Mouse (Mus musculus) kidney, embryonic 14.5 days (tissue): ENCODE results near the gene Abcc4. TPM values are rescaled to one million over a fixed set of nuclear protein-coding genes. Genes with fewer than 3 reads are reported as not detected.

Experiments
- ATAC-seq: fragments of 200-750 bp; cut with Nextera tagmentation; 2 replicates; pipeline ENCODE4 v1.8.0; 2017; ENCODE audit warnings: moderate number of reproducible peaks, mild to moderate bottlenecking, moderate TSS enrichment, moderate library complexity; ENCODE audit not compliant: low FRiP score, low TSS enrichment
- H3K27ac ChIP-seq: fragments of 300-500 bp; sonication (generic); 2 replicates; pipeline ENCODE4 v1.5.1; 2014; ENCODE audit warnings: low read depth, mild to moderate bottlenecking, low read length, moderate library complexity, mixed read lengths
- H3K27me3 ChIP-seq: fragments of 300-500 bp; sonication (generic); 2 replicates; pipeline ENCODE4 v1.6.1; 2014; ENCODE audit warnings: mild to moderate bottlenecking, low read length; ENCODE audit not compliant: control insufficient read depth, insufficient read depth
- H3K36me3 ChIP-seq: fragments of 300-500 bp; sonication (generic); 2 replicates; pipeline ENCODE4 v1.6.1; 2014; ENCODE audit warnings: low read length, mixed read lengths; ENCODE audit not compliant: control insufficient read depth, insufficient read depth
- H3K4me1 ChIP-seq: fragments of 300-500 bp; sonication (generic); 2 replicates; pipeline ENCODE4 v1.6.1; 2014; ENCODE audit warnings: low read length, mixed read lengths; ENCODE audit not compliant: control insufficient read depth, insufficient read depth
- H3K4me2 ChIP-seq: fragments of 300-500 bp; sonication (generic); replicated peaks from 2 replicates; pipeline ENCODE4 v1.6.1; 2014; ENCODE audit warnings: low read depth, mild to moderate bottlenecking, low read length
- H3K4me3 ChIP-seq: fragments of 300-500 bp; sonication (generic); 2 replicates; pipeline ENCODE4 v1.5.1; 2014; ENCODE audit warnings: mild to moderate bottlenecking, low read length
- H3K9ac ChIP-seq: fragments of 300-500 bp; sonication (generic); 2 replicates; pipeline ENCODE4 v1.6.1; 2014; ENCODE audit warnings: low read depth, mild to moderate bottlenecking, low read length, moderate library complexity
- H3K9me3 ChIP-seq: fragments of 300-500 bp; sonication (generic); 2 replicates; pipeline ENCODE4 v1.6.1; 2016; ENCODE audit warnings: low read length; ENCODE audit not compliant: control insufficient read depth
- WGBS: fragments of 180-500 bp; shearing (Covaris S2); extraction: QIAGEN DNeasy Blood & Tissue Kit; methylation state at CpG from one replicate; pipeline ENCODE4 v1.1.7; 2014; 5-methylcytosine and 5-hydroxymethylcytosine counted together
- polyA plus RNA-seq: library from polyadenylated mRNA; unstranded; fragments of >200 nt; fragmentation: Nextera tagmentation; extraction: Ambion mirVana; gene quantifications from 2 replicates; pipeline ENCODE4 v1.2.1, GENCODE M21; 2014

Gene Abcc4
- polyA plus RNA-seq, 1 experiment from 2014 or later, result 12.2 TPM

GRCm38 (mm10) chr14:118507829-118508228 lies 198.2 kb downstream of the Abcc4 start:
- H3K36me3 ChIP-seq, result no peaks in the 10 kb centered on the region
- no peak overlapping the region for H3K4me2 ChIP-seq
- WGBS, result 69% methylated on average over 14 of the region's 14 CpGs
- ATAC-seq, result no peak
- no peak overlapping the region for H3K9ac ChIP-seq
- no peaks in the 10 kb centered on the region for H3K27me3 ChIP-seq
- no peaks in the 10 kb centered on the region for H3K9me3 ChIP-seq
- no peak overlapping the region for H3K27ac ChIP-seq
- H3K4me1 ChIP-seq, result 0 out of 2 replicates have a peak, but pooled peaks cover 4% of the 10 kb centered on the region
- H3K4me3 ChIP-seq, result no peak overlapping the region

- no peaks in the 10 kb centered on the region for H3K27me3 ChIP-seq
- H3K9me3 ChIP-seq, result no peaks in the 10 kb centered on the region
- ATAC-seq, result peak; percentile 60
- 56% methylated on average over 14 of the region's 14 CpGs for WGBS
- H3K4me1 ChIP-seq, result 0 out of 2 replicates have a peak, but pooled peaks cover 4% of the 10 kb centered on the region
- H3K27ac ChIP-seq, result no peak overlapping the region
- no peaks in the 10 kb centered on the region for H3K36me3 ChIP-seq
- no peak overlapping the region for H3K9ac ChIP-seq
- H3K4me3 ChIP-seq, result no peak overlapping the region
- H3K4me2 ChIP-seq, result no peak overlapping the region
Measured at GRCm38 (mm10) chr14:118506591-118507146, 199.3 kb downstream of the Abcc4 start.

- no peak overlapping the region for H3K4me2 ChIP-seq
- H3K9me3 ChIP-seq, result no peaks in the 10 kb centered on the region
- H3K9ac ChIP-seq, result no peak overlapping the region
- H3K4me3 ChIP-seq, result no peak overlapping the region
- H3K27ac ChIP-seq, result no peak overlapping the region
- WGBS, result 50% methylated on average over 2 of the region's 2 CpGs
- no peaks in the 10 kb centered on the region for H3K4me1 ChIP-seq
- no peaks in the 10 kb centered on the region for H3K36me3 ChIP-seq
- ATAC-seq, result no peak
- no peaks in the 10 kb centered on the region for H3K27me3 ChIP-seq
Measured at GRCm38 (mm10) chr14:118496767-118497166, 209.3 kb downstream of the Abcc4 start.

GRCm38 (mm10) chr14:118495458-118495857 lies 210.6 kb downstream of the Abcc4 start:
- WGBS, result 81% methylated on average over 2 of the region's 2 CpGs
- Histone ChIP-seq H3K4me1 (no peaks in the 10 kb centered on the region), H3K9ac (no peak overlapping the region), H3K27me3 (no peaks in the 10 kb centered on the region), H3K4me2 (no peak overlapping the region), H3K4me3 (no peak overlapping the region), H3K27ac (no peak overlapping the region), H3K36me3 (no peaks in the 10 kb centered on the region), H3K9me3 (no peaks in the 10 kb centered on the region)
- no peak for ATAC-seq

GRCm38 (mm10) chr14:118491708-118492107 lies 214.3 kb downstream of the Abcc4 start:
- no peak for ATAC-seq
- no peak overlapping the region for H3K4me2 ChIP-seq

GRCm38 (mm10) chr14:118491300-118491699 lies 214.7 kb downstream of the Abcc4 start:
- no peak overlapping the region; the same call in 1 of the 2 replicates for H3K4me2 ChIP-seq

More at GRCm38 (mm10) chr14:118491708-118492107, 214.3 kb downstream of the Abcc4 start:
- no peaks in the 10 kb centered on the region for H3K27me3 ChIP-seq
- H3K9me3 ChIP-seq, result no peaks in the 10 kb centered on the region
- no peak overlapping the region for H3K27ac ChIP-seq
- H3K4me3 ChIP-seq, result no peak overlapping the region
- no peaks in the 10 kb centered on the region for H3K4me1 ChIP-seq
- 87% methylated on average over 6 of the region's 6 CpGs for WGBS
- no peak overlapping the region for H3K9ac ChIP-seq
- no peaks in the 10 kb centered on the region for H3K36me3 ChIP-seq

GRCm38 (mm10) chr14:118490525-118490924 lies 215.5 kb downstream of the Abcc4 start:
- 78% methylated on average over 7 of the region's 7 CpGs for WGBS
- no peaks in the 10 kb centered on the region for H3K27me3 ChIP-seq
- no peak overlapping the region for H3K4me2 ChIP-seq
- no peaks in the 10 kb centered on the region for H3K9me3 ChIP-seq
- H3K4me1 ChIP-seq, result no peaks in the 10 kb centered on the region
- H3K9ac ChIP-seq, result no peak overlapping the region
- H3K36me3 ChIP-seq, result no peaks in the 10 kb centered on the region
- ATAC-seq, result no peak
- no peak overlapping the region for H3K27ac ChIP-seq
- no peak overlapping the region for H3K4me3 ChIP-seq

More at GRCm38 (mm10) chr14:118491300-118491699, 214.7 kb downstream of the Abcc4 start:
- H3K9ac ChIP-seq, result no peak overlapping the region
- H3K4me1 ChIP-seq, result no peaks in the 10 kb centered on the region
- ATAC-seq, result no peak; the same call in 1 of the 2 replicates
- H3K4me3 ChIP-seq, result no peak overlapping the region
- 29% methylated on average over 13 of the region's 13 CpGs for WGBS
- H3K36me3 ChIP-seq, result no peaks in the 10 kb centered on the region
- no peaks in the 10 kb centered on the region for H3K27me3 ChIP-seq
- no peaks in the 10 kb centered on the region for H3K9me3 ChIP-seq
- H3K27ac ChIP-seq, result no peak overlapping the region

- H3K27me3 ChIP-seq, result no peaks in the 10 kb centered on the region
- H3K9me3 ChIP-seq, result no peaks in the 10 kb centered on the region
- H3K4me1 ChIP-seq, result no peaks in the 10 kb centered on the region
- WGBS, result 78% methylated on average over 11 of the region's 11 CpGs
- no peak overlapping the region for H3K27ac ChIP-seq
- ATAC-seq, result no peak
- H3K4me2 ChIP-seq, result no peak overlapping the region
- H3K4me3 ChIP-seq, result no peak overlapping the region
- no peaks in the 10 kb centered on the region for H3K36me3 ChIP-seq
- H3K9ac ChIP-seq, result no peak overlapping the region
Measured at GRCm38 (mm10) chr14:118486349-118486748, 219.7 kb downstream of the Abcc4 start.

- H3K9me3 ChIP-seq, result no peaks in the 10 kb centered on the region
- H3K36me3 ChIP-seq, result no peaks in the 10 kb centered on the region
- H3K27me3 ChIP-seq, result no peaks in the 10 kb centered on the region
- no peak overlapping the region for H3K27ac ChIP-seq
- no peak overlapping the region for H3K4me3 ChIP-seq
- no peaks in the 10 kb centered on the region for H3K4me1 ChIP-seq
- no peak for ATAC-seq
- H3K4me2 ChIP-seq, result no peak overlapping the region
- no peak overlapping the region for H3K9ac ChIP-seq
- 91% methylated on average over 6 of the region's 6 CpGs for WGBS
Measured at GRCm38 (mm10) chr14:118485646-118486045, 220.4 kb downstream of the Abcc4 start.
